Mouse (Mus musculus) urinary bladder, postnatal 36 days (tissue): ENCODE data around the gene Mrpl51.
A peak's percentile ranks its signal among the peaks of the same experiment; 100 is the strongest.

ENCODE experiments used
- DNase-seq, 2 experiments: peaks; one replicate each; pipeline ENCODE4 v3.0.0; 2022; ENCODE audit warnings: low spot score in 2 of 2, mixed read lengths in 1 of 2

The Mrpl51 gene

DNA sequence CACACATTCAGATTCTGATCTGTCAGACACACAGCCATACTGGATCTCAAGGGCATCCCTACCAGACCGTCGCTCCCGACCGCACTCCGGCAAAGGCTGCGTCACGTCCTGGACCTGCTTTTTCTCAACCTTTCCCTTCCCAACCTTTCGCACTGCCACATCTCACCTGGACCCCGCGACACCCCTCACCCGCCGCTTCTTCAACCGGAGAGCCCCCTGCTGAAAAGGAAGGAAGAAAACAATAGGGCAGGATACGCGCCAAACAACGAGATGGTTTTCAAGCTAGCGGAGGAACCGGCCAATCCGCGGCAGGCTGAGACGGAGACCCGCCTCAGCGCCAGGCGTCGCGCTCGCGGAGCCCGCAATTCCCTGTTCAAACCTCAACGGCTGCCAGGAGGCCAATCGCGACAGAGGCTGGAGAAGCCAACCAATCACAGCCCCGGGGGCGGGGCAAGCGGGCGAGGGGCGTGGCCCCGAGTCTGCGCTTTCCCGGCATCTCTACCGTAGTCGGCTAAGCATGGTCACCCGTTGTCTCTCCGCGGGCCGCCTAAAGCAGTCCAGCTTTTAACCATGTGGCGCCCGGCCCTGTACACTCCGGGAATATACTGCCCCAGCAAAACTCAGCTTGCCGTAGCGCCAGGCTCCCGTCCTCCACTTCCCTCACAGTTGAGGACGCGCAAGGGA lies at the start of gene Mrpl51, which contains the start of gene Ncapd2:
Gene Mrpl51 (plus strand): TSS at position 470 of the 684 bp plus-strand sequence.
Gene Ncapd2 (minus strand): TSS at position 370 of the 684 bp plus-strand sequence.
- DNase-seq, result peak; percentile 93 to 96

DNA sequence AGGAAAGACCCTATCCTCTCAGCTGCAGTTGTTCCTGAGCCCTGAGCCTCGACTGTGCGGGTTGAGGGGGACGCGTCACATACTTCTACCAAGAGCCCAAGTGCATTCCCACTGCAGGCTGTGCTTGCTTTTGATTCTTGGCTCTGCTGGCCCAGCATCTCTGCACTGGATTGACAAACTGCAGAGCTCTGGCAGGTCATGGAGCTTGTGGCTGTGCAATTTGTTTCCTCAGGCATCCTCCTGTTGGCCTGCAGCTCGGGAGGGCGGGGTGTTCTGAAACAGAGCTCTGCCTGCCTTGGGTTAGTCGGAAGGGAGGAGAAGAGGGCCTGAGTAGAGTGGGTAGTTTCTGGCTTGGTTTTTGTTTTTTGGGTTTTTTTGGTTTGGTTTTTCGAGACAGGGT lies 49.2 kb upstream of the Mrpl51 start:
- no peak for DNase-seq

DNA sequence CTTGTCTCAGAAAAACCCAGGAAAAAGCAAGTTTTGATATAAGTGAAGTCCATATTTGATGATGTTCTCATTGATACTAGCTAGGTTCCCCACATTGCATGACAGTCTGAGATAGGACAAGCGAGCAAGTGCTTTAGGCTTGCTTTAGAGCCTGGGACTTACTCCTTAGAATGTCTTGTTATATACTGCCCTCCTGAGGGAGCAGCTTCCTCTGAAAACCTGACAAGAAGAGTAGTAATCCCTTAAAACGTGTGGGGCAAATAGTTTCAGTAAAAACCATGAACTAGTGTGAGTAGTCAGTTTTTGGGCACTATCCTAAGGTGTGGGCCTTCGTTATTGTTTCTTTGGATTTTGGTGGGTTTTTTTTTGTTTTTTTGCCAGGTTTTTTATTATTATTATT lies 48.5 kb upstream of the Mrpl51 start:
- DNase-seq, result no peak

DNA sequence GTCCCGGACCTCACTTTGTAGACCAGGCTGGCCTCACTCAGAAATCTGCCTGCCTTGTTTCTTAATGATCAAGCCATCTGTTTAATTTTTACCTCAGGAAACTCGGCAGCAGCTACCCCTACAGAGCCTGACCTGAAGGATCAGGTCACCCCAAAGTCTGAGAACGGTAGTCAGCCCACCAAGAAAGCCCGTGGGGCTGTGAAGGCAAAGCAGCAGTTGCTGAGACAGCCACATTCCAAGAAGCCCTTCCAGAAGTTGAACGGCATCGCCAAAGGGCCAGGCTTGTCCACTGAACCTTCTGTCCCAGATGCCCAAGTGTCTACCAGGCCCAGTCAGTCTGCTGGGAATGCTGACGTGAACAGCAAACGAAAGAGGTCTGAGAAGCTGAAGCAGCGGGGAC lies 47.7 kb upstream of the Mrpl51 start:
- DNase-seq, result no peak

DNA sequence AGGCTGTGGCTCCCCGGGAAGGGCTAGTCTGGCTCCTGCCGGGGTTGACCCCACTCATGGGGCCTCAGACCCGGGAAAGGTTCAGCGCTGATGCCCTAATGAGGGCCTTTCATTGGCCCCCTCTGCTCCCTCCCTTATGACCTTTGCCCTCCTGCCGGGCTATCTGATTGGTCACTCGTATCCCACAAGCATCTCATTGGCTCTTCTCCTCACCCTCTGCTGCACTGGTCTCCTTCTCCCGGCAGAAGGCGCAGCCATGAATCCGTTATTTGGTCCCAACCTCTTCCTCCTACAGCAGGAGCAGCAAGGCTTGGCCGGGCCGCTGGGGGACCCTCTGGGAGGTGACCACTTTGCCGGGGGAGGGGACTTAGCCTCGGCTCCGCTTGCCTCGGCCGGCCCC lies 46.6 kb upstream of the Mrpl51 start, which contains the start of gene Iffo1:
Gene Iffo1 (plus strand): TSS at position 241 of the 400 bp plus-strand sequence.
- DNase-seq, result peak; percentile 64 to 86

DNA sequence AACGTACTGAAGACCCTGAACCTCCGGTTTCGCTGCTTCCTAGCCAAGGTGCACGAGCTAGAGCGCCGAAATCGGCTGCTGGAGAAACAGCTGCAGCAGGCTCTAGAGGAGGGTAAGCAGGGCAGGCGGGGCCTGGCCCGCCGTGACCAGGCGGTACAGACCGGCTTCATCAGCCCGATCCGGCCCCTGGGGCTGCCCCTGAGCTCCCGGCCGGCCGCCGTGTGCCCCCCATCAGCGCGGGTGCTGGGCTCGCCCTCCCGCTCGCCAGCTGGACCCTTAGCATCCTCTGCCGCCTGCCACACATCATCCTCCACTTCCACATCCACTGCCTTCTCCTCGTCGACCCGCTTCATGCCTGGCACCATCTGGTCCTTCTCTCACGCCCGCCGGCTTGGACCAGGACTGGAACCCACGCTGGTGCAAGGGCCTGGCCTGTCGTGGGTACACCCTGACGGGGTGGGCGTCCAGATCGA lies 46.1 kb upstream of the Mrpl51 start:
- DNase-seq, result no peak

DNA sequence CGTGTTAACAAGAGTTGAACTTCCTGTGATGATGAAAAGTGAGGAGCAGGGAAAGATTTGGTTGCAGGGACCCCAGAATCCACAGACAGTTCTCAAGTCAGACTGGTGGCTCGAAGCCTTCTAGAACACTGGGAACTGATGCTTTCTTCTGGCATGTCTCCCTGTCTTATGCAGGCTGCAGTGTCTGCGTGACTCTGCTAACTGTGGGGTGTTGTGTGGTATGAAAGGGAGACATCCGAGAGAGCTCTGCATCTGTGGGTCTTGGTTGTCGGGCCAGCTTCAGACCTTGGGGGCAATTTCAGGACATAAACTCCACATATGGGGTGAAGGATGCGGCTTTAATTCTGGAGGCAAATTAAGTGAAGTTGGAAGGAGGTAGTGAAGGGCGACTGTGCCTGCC lies 45.5 kb upstream of the Mrpl51 start:
- no peak for DNase-seq

DNA sequence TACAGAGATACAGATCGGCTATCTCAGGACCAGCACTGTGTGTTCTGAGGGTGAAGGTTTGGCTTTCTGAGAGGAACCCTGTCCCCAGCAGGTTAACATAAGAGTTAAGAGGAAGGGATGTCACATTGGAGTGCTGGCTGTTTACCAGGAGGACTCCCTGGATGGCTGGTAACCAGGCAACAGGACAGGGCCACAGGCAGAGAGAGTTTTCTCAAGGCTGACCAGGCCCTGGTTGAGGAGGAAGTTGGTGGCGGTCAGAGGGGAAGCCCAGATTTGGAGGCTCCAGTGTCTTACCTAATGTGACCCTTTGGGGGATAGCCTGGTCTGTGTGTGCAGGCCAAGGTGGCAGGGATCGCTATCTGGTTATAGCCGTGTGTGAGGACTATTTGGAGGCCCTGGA lies 44.8 kb upstream of the Mrpl51 start:
- DNase-seq, result no peak

DNA sequence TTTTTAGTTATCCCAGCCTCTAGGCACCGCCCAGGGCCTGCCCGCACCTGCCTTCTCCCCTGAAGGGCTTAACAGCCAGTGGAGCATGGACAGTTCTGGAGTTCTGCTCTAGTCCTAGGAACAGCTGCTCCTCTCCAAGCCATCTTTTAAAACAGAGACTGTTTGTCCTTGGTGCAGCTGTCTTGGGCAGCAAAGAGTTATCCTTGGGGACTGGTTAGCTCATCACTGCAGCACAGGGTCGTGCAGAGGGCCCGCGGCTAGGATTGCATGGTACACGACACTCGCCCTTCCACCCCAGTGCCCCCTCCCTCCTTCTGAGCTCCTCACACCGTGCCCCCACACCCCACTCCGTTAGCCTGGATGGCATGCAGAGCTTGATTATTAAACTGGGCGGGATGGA lies 44.3 kb upstream of the Mrpl51 start:
- DNase-seq, result no peak

DNA sequence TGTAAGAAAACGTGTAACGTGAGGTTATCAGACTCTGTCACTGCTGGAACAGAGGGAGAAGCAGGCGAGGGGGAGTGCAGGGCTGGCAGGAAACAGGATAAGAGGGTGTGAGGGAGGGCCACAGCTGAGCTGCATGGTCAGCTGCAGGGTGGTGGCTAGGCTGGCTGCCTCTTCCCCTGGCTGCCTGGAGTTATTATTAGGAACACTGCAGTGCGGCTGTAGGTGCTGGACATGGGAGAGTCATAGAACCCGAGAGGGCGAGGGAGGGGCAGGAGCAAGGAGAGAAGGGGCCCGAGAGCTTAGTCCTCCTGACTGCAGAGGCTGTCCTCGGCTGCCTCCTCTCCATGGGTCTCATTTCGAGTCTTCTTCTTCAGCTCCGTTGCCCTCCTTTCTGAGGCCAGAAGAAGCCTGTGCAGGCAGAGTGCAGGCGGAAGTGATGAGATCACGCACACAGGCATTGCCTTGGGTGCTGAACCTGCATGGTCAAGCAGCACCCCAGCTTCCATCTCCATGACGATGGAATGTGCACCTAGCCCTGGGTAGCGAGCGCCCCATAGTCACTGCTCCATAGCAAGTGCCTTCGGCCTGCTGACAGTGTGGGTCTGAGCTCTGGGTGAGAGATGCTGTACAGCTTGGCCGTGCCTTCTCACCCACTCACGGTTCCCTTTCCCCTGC lies 43.2 kb upstream of the Mrpl51 start:
- no peak for DNase-seq

DNA sequence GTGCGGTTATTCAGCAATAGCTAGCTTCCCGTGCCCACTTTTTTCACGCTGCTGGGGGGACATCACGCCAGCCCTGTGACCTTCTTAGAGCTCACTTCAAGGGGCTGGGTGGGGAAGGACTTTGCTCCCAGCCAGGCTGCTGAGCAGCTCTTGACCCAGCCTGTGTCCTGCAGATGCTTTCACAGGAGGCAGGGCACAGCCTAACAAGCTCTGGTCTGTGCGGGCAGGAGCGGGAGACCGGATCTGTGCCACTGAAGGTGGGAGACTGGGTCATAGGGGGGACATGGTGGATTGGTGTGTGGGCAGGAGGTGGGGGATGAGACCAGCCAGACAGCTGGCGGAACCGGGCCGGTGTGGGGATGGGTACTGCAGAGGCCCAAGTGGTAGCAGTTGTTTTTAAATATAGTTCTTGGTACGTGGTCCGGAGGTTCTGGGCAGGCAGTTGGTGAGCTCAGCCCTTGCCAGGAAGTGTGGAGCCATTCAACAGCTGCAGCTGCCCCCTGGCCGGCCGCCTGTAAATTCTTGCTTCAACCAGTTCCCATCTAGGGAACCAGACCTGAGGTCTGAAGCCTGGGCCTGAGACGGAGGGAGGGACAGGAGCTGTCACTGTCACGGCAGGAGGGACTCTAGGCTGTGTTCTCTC lies 42.6 kb upstream of the Mrpl51 start:
- DNase-seq, result no peak

DNA sequence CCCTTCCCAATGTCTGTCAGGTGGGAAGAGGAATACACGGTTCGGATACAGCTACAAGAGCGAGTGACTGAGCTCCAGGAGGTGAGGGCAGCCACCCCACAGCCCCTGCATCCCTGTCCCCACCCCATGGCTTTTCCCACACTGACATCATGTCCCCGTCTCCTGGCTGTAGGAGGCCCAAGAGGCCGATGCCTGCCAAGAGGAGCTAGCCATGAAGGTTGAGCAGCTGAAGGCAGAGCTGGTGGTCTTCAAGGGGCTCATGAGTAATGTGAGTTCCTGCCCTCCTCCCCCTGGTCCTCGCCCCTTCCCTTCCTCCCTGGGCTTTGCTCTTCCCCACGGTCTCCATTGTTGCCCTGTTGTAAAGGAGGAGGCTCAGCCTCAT lies 42.0 kb upstream of the Mrpl51 start:
- no peak for DNase-seq

DNA sequence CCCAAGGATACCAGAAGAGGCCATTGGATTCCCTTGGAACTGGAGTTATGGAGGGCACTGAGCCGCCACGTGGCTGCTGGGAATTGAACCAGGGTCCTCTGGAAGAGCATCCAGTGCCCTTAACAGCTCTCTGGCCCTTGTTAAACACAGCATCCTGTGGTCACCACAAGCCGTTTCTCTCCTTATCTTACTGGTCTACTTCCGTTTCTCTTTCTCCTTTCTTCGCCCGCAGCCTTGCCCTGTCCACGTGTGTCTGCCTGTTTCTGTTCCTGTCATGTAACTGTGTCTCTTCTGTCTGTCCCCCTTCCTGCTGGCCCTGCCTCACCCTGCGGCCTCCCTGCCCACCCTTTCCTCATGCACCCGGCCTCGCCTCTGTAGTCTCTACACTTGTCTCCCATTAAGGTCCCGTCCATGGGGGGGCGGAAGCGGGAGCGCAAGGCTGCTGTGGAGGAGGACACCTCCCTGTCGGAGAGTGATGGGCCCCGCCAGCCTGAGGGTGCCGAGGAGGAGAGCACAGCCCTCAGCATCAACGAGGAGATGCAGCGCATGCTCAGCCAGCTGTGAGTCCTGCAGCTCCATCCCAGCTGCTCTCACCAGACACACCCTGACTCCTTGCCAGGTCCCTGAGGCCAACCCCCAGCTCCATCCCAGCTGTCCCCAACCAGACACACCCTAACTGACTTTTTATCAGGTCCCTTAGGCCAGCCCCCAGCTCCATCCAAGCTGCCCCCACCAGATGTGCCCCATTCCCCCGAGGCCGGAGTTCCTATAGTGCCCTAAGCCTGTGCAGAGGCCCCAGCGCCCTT lies 39.2 kb upstream of the Mrpl51 start:
- DNase-seq, result peak; percentile 40 to 43

DNA sequence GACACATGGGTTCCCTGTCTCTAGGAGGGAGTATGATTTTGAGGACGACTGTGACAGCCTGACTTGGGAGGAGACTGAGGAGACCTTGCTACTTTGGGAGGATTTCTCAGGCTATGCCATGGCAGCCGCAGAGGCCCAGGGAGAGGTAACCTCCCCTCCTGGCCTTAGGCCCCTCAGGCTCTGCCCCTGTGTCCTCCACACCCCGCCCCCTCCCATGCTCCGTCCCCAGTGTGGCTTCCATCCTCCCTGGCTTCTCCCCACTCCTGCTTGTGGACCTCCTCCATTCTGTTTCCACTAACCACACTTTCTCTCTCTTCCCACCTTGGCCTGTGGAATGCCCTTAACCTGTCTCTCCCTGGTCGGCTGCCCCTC lies 38.6 kb upstream of the Mrpl51 start:
- no peak for DNase-seq

DNA sequence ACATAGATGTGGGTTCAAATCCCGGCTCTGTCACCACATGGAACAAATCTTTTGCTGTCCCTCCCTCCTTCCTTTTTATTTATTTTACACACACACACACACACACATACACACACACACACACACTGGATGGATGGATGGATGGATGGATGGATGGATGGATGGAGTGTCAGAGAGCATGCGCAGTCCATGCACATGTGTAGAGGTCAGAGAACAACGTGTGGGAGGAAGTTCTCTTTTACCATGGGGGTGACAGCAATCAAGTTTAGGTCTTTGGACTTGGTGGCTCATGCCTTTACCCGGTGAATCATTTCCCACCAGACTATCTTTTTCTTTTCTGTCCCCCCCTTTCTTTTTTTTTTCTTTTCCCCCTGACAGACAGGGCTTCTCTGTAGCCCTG lies 37.9 kb upstream of the Mrpl51 start:
- DNase-seq, result no peak

DNA sequence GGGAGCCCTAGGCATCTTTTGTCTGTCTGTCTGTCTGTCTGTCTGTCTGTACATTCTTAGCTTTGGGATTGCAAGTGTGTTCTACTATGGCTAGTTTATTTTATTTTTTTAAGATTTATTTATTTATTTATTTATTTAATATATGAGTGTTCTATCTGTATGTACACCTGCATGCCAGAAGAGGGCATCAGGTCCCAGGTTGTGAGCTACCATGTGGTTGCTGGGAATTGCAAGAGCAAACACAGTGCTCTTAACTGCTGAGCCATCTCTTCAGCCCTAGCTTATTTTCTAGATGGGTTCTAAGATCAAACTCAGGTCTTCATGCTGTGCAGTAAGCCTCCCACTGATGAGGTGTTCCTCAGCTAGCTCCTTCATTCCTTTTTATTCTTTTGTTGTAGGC lies 37.1 kb upstream of the Mrpl51 start:
- no peak for DNase-seq

DNA sequence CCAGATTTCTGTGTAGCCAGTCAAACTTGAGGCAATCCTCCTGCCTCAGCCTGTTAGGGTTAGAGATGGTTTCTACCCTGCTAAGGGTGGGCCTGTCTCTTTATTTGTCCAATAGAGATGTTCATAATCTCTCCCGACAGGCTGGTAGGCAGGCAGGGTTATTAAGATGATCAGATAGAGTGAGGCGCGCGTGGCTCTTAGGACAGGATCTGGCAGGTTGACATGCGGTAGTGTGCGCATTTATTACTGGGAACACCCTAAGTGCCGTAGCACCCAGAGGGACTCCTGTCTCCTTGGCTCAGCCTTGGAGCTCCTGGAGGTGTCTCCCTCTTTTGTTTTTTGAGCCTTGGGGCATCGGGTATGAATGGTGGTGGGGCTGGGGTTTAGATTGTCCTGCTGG lies 36.3 kb upstream of the Mrpl51 start:
- no peak for DNase-seq

DNA sequence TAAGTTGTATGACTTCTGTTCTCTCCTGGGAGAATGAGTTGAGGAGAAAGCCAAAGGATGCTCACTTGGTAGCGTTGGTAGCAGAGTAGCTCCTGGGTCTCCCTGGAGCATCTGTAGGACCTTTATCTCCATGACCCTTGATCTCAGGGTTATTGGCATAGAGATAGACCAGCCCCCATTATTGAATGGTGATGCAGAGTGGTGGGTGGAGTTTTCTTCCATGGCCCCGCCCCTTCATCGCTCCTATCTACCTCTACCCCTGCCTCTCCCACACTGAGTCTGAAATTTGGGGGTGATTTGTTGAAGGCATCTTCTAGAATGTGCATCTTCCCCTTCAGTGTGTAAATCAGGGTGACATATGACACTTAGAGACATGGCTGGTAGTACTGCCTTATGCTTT lies 35.1 kb upstream of the Mrpl51 start:
- no peak for DNase-seq

DNA sequence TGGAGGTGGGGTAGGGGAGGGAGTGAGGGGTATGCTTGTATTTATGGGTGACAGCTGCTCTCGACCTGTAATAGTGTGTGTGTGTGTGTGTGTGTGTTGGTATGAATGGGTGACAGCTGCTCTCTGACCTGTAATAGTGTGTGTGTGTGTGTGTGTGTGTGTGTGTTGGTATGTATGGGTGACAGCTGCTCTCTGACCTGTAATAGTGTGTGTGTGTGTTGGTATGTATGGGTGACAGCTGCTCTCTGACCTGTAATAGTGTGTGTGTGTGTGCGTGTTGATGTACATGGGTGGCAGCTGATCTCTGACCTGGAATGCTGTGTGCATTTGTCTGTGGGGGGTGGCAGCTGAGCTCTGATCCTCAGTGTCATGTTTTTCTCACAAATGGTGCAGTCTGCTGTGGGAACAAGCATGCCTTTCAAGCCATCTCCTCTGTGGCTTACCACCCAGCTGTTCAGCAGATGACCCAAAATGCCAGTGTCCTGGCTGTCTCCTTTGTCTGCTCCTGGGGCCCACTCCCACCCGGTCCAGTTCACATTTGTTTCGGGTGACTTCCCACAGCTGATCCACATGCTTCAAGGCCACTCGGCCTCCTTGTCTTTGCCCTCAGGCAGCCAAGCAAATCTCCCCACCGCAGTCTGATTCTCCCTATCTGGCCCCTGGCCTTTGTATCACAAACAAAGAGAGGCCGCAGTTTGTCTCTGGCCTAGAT lies 34.5 kb upstream of the Mrpl51 start:
- no peak for DNase-seq

DNA sequence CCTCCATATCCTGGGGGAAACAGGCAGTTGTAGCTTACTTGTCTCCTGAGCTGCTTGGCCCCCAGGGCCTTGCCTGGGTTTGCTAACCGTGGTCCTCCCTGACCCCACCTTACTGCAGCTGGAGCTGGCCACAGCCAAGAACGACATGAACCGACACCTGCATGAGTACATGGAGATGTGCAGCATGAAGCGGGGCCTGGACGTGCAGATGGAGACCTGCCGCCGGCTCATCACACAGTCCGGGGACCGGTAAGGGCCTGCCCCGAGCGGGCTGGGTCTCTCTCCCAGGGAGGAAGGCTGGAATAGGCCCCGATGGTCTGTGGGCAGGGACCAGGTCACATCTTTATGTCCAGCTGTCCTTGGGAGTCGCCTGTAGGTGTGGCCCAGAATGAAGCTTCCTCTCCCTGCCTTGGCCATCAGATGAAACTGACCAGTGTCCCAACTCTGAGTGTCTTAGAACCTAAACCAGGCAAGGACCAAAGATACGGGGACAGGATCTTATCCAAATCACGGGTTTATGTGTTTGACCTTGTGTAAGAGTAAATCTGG lies 32.6 kb upstream of the Mrpl51 start:
- no peak for DNase-seq
